Mouse (Mus musculus) stomach, postnatal 0 days (tissue): Measurements from ENCODE around the gene Cdc42se1.

Experiments used
- CTCF ChIP-seq: IDR thresholded peaks from 2 replicates; pipeline ENCODE4 v1.5.1; 2016; ENCODE audit warnings: antibody characterized with exemption, low read depth, mild to moderate bottlenecking, moderate library complexity
- EP300 ChIP-seq: optimal IDR thresholded peaks from 2 replicates; pipeline ENCODE3; 2016; ENCODE audit warnings: antibody characterized with exemption

GRCm38 (mm10) chr3:95282381-95282864, 53.9 kb downstream of the Cdc42se1 start:
- no peak for TF ChIP-seq CTCF
- no peak for TF ChIP-seq EP300
